Mouse (Mus musculus): ENCODE measurements around the gene Tom1l2. TPM values are rescaled to one million over a fixed set of nuclear protein-coding genes. Genes with fewer than 3 reads are reported as not detected.

The Tom1l2 gene
- polyA plus RNA-seq, 1 experiment from 2014 or later, result 19.7 TPM

GRCm38 (mm10) chr11:60185396-60186231, 167.1 kb downstream of the Tom1l2 start:
- WGBS, result 58% methylated on average over 20 of the region's 20 CpGs
- peaks cover 6% of the 10 kb centered on the region; the same call in 1 of the 2 replicates for H3K36me3 ChIP-seq (ENCODE audit: insufficient read depth, low read length)
- no peak overlapping the region for H3K9ac ChIP-seq (replicated peaks; ENCODE audit: low read depth)
- H3K4me1 ChIP-seq (ENCODE audit: insufficient read depth, low read depth, low read length), result no peaks in the 10 kb centered on the region; the same call in 1 of the 2 replicates
- peak; percentile 61 for DNase-seq (ENCODE audit: low spot score)
- no peak overlapping the region for H3K4me2 ChIP-seq (replicated peaks; ENCODE audit: low read depth, low read length)
- no peak overlapping the region for H3K27ac ChIP-seq (ENCODE audit: low read length)
- TF ChIP-seq EP300 (IDR thresholded peaks at IDR 0.05), result no peak
- no peak for TF ChIP-seq CTCF (IDR thresholded peaks at IDR 0.05)
- ATAC-seq, result peak; percentile 32
- no peak overlapping the region for H3K4me3 ChIP-seq (ENCODE audit: low read depth, low read length)
- no peaks in the 10 kb centered on the region for H3K9me3 ChIP-seq (ENCODE audit: low read length)
- no peaks in the 10 kb centered on the region for H3K27me3 ChIP-seq (replicated peaks; ENCODE audit: insufficient read depth, low read length)

GRCm38 (mm10) chr11:60184346-60185325, 168.1 kb downstream of the Tom1l2 start:
- Histone ChIP-seq H3K27ac (ENCODE audit: low read length) (no peak overlapping the region), H3K4me2 (replicated peaks; ENCODE audit: low read depth, low read length) (no peak overlapping the region), H3K36me3 (ENCODE audit: insufficient read depth, low read length) (peaks cover 6% of the 10 kb centered on the region; the same call in 1 of the 2 replicates), H3K9me3 (ENCODE audit: low read length) (no peaks in the 10 kb centered on the region), H3K4me3 (ENCODE audit: low read depth, low read length) (no peak overlapping the region), H3K4me1 (ENCODE audit: insufficient read depth, low read depth, low read length) (peaks cover 3% of the 10 kb centered on the region; the same call in 1 of the 2 replicates), H3K27me3 (replicated peaks; ENCODE audit: insufficient read depth, low read length) (no peaks in the 10 kb centered on the region), H3K9ac (replicated peaks; ENCODE audit: low read depth) (no peak overlapping the region)
- DNase-seq (ENCODE audit: low spot score) (no peak), ATAC-seq (no peak)
- TF ChIP-seq EP300 (IDR thresholded peaks at IDR 0.05) (no peak), CTCF (IDR thresholded peaks at IDR 0.05) (no peak)
- WGBS, result 54% methylated on average over 22 of the region's 22 CpGs

GRCm38 (mm10) chr11:60182741-60183140, 170.0 kb downstream of the Tom1l2 start:
- H3K9ac ChIP-seq (replicated peaks; ENCODE audit: low read depth), result no peak overlapping the region
- no peak overlapping the region for H3K4me3 ChIP-seq (ENCODE audit: low read depth, low read length)
- no peaks in the 10 kb centered on the region for H3K27me3 ChIP-seq (replicated peaks; ENCODE audit: insufficient read depth, low read length)
- no peak overlapping the region for H3K4me2 ChIP-seq (replicated peaks; ENCODE audit: low read depth, low read length)
- peaks cover 6% of the 10 kb centered on the region; the same call in 1 of the 2 replicates for H3K36me3 ChIP-seq (ENCODE audit: insufficient read depth, low read length)
- H3K9me3 ChIP-seq (ENCODE audit: low read length), result no peaks in the 10 kb centered on the region
- DNase-seq (ENCODE audit: low spot score) (no peak), ATAC-seq (no peak)
- no peak for TF ChIP-seq CTCF (IDR thresholded peaks at IDR 0.05)
- no peak for TF ChIP-seq EP300 (IDR thresholded peaks at IDR 0.05)
- WGBS, result 56% methylated on average over 2 of the region's 2 CpGs
- H3K27ac ChIP-seq (ENCODE audit: low read length), result no peak overlapping the region
- peaks cover 10% of the 10 kb centered on the region for H3K4me1 ChIP-seq (ENCODE audit: insufficient read depth, low read depth, low read length)

- Histone ChIP-seq H3K4me1 (ENCODE audit: insufficient read depth, low read depth, low read length) (peaks cover 14% of the 10 kb centered on the region), H3K4me3 (ENCODE audit: low read depth, low read length) (no peak overlapping the region), H3K9ac (replicated peaks; ENCODE audit: low read depth) (no peak overlapping the region), H3K27me3 (replicated peaks; ENCODE audit: insufficient read depth, low read length) (no peaks in the 10 kb centered on the region), H3K9me3 (ENCODE audit: low read length) (no peaks in the 10 kb centered on the region), H3K27ac (ENCODE audit: low read length) (no peak overlapping the region), H3K36me3 (ENCODE audit: insufficient read depth, low read length) (peaks cover 6% of the 10 kb centered on the region; the same call in 1 of the 2 replicates), H3K4me2 (replicated peaks; ENCODE audit: low read depth, low read length) (no peak overlapping the region)
- no peak for DNase-seq (ENCODE audit: low spot score)
- TF ChIP-seq EP300 (IDR thresholded peaks at IDR 0.05) (no peak), CTCF (IDR thresholded peaks at IDR 0.05) (no peak)
- 75% methylated on average over 12 of the region's 12 CpGs for WGBS
- no peak for ATAC-seq
Measured at GRCm38 (mm10) chr11:60182116-60182670, 170.5 kb downstream of the Tom1l2 start.

GRCm38 (mm10) chr11:60178506-60178905, 174.2 kb downstream of the Tom1l2 start:
- Histone ChIP-seq H3K27ac (ENCODE audit: low read length) (no peak overlapping the region), H3K4me2 (replicated peaks; ENCODE audit: low read depth, low read length) (no peak overlapping the region), H3K4me3 (ENCODE audit: low read depth, low read length) (no peak overlapping the region), H3K27me3 (replicated peaks; ENCODE audit: insufficient read depth, low read length) (no peaks in the 10 kb centered on the region), H3K4me1 (ENCODE audit: insufficient read depth, low read depth, low read length) (peaks cover 25% of the 10 kb centered on the region), H3K36me3 (ENCODE audit: insufficient read depth, low read length) (no peaks in the 10 kb centered on the region), H3K9ac (replicated peaks; ENCODE audit: low read depth) (no peak overlapping the region), H3K9me3 (ENCODE audit: low read length) (no peaks in the 10 kb centered on the region)
- peak; percentile 57 for DNase-seq (ENCODE audit: low spot score)
- no peak for TF ChIP-seq CTCF (IDR thresholded peaks at IDR 0.05)
- TF ChIP-seq EP300 (IDR thresholded peaks at IDR 0.05), result peak; percentile 31; the same call in 1 of the 2 replicates
- ATAC-seq, result peak; percentile 50
